Mouse (Mus musculus) testis, adult 2 months (tissue): ENCODE data around the gene Scg2.

Source experiments
- CTCF ChIP-seq: fragments of 200-500 bp; IDR thresholded peaks from 2 replicates; pipeline ENCODE4 v1.5.1; 2012; ENCODE audit warnings: low read depth, mild to moderate bottlenecking, inconsistent platforms, low read length, moderate library complexity; ENCODE audit not compliant: control insufficient read depth, insufficient read depth, insufficient replicate concordance
- POLR2A ChIP-seq: fragments of 200-500 bp; IDR thresholded peaks from 2 replicates; pipeline ENCODE4 v1.6.1; 2012; ENCODE audit warnings: low read depth, mild to moderate bottlenecking, inconsistent platforms, low read length, moderate library complexity; ENCODE audit not compliant: control insufficient read depth

DNA sequence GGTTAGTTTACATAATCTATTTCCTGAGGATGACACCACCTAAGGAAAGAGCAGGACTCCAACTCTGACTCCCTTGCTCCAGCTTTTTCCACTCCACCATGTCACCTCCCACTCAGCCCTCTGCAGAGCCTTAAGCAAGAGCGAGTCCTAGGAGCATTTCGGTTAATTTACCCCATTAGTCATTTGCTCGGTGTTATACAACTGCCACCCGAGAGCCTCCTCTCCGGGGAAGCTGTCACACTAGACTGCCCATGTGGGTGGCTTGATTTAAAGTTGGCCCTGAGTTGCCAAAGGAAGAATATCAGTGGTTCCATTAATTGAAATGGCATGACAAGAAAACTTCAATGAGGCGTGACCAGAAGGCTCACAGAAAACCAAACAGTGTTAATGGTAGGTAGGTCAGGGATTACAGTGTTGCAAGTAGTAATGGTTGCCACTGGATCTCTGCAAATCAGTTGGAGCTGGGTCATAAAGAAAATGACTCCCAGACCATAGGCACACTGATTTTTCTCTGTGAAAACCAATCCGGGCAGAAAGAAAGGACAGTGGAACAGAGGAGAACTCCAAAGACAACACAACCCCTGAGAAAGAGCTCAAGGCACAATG lies 33.5 kb downstream of the Scg2 start:
- TF ChIP-seq CTCF (no peak), POLR2A (no peak)
